Mouse (Mus musculus) frontal cortex, postnatal 36 days (tissue): ENCODE results near the gene A3galt2.

ENCODE experiments used
- DNase-seq, 2 experiments: peaks; one replicate each; pipeline ENCODE4 v3.0.0; 2022; ENCODE audit warnings: low spot score in 2 of 2

The A3galt2 gene

DNA sequence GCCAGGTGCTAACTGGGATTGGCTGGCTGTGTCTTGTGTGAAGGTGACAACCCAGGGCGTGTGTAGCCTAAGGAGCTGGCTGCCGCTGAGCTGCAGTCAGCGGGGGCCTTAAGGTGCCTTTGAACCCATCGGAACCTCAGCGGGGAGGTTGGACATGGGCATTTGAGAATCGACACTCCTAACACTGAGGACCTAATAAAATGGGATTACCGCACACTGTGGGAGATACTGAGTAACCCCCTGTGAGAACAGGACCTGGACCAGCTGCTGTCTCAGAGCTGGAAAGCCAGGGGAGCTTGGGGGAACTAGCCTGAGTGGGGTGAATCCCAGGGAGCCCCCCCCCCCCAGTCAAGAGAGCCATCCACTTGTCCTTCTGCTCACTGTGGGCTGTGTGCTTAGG lies 1.6 kb upstream of the A3galt2 start:
- DNase-seq: no peak

DNA sequence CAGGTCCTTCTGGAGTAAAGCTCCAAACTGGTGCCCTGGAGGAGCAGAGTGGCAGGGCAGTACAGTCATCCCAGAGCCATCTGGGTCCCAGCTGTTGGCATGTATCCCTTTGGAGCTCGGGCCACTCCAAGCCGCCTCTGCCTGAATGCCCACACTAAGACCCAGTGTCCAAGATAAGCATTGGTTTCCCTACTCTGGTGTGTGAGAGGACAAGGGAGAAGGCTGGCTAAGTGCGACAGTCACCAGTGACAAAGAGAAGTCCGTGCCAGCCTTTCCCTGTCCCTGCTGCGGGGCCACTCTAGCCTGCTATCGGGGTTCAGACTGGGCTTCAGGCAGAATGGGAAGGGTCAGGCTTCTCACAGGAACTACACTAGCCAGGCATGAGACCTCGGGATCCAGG lies 736 bp downstream of the A3galt2 start:
- no peak for DNase-seq

DNA sequence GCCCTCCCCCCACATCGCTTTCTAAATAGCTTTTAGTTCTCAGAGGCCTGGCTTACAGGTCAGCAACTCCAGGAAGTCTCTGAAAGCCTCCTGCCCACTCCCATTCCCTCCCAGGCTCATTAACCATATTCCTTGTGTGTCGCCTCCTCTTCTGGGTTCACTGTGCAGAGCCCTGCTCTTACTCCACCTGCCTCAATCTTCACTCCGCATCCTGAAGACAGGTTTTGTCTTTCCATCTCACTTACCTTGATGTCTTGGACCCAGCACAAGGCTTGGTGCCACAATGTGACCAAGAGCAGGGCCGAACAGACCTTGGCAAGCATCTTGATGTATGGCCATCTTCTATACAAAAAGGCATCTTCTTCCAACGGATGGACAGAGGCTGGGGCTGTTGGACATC lies 4.0 kb downstream of the A3galt2 start:
- DNase-seq: no peak

DNA sequence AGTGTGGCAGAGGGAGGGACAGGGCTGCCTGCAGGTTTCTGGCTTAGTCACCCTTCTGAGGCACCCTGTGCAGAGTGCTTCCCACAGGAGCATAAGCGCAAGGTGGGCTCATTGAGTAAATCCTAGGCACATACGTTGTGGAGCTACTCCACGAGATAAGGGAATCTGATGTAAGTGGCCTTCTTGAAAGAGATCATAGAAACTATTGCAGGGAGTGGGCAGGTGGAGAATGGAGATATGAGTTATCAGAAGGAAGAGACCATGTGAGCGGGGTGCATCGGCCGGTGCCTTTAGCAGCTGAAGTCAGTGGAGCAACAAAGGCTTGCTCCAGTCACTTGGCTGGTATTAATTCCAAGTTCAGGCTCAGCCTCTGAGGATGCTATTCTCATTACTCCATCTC lies 4.9 kb downstream of the A3galt2 start:
- no peak for DNase-seq

DNA sequence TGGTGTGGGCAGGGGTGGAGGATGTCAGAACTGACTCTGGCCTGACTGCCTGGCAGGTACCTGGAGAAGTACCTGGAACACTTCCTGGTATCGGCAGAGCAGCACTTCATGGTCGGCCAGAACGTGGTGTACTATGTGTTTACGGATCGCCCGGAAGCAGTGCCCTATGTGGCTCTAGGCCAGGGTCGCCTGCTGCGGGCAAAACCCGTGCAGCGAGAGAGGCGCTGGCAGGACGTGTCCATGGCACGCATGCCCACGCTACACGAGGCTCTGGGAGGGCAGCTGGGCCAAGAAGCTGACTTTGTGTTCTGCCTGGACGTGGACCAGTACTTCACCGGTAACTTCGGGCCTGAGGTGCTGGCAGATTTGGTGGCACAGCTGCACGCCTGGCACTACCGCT lies 11.8 kb downstream of the A3galt2 start:
- DNase-seq: no peak

DNA sequence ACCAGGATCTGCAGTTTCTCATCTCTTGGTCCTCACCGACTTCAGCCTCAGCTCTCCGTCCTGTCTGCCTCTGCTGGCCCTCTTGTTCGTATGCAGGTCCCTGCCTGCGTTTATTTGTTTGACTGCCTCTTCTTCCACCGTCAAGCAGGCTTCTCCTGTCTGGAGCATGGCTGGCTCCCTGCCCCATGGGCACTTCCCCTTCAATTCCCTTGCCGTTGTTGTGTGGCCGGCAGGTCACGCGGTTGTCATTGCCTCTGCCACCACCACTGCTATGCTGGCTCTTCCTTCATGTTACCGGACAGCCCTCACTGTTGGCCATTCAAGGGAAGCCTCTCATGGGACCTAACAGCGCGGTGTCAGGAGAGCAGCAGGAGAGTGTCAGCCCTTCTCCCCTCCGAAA lies 13.0 kb downstream of the A3galt2 start:
- DNase-seq: no peak

DNA sequence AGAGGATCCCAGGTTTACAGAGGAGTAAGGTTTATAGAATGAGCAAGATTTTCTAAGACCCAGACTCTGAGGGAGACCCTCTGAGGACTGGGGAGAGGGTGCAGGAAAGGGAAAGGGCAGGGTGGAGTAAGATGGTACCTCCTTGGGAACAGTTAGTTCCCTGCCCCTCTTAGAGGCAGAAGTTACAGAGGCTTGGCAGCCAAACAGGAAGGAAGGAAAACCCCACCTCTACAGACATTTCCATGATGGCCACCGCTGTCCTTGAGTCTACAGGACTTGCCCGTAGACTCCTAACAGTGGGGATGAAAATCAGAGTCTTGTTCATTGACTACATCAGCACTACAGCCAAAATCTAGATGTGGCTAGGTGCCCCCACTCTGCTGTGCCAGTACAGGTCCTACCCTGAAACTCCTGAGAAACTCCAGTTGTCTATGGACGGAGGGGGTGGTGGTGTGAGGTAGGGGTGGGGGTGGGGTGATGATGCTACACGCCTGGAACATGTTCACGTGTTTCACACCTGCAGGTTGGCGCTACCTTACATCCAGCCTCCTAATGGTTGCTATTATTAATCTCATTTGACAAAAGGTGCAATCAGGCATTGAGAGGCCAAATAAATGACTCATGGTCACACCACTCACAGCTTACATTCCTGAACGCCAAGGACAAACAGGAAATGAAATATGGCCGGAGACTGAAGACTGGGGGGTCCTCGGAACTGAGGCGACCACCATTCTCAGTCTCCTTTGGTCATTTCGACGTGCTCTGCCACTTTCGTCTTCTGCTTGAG lies 14.6 kb downstream of the A3galt2 start:
- DNase-seq: no peak

DNA sequence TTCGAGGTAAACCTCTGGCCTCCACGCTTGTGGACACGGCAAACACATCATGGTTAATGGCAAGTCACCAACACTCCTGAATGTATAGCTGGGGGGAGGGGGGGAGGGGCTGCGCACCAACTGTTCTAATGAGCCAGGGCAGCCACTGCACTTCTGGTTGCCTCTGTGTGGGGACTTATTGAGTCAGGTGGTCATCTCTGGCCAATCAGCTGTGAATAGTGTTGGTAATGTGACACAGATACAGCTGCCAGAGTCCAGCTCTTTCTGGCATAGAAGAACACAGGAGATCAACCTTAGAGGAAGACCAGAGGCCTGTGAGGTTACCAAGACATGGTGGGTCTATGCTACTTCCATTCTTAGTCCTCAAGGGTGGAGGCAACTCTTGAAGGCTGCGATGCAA lies 15.5 kb downstream of the A3galt2 start:
- no peak for DNase-seq

DNA sequence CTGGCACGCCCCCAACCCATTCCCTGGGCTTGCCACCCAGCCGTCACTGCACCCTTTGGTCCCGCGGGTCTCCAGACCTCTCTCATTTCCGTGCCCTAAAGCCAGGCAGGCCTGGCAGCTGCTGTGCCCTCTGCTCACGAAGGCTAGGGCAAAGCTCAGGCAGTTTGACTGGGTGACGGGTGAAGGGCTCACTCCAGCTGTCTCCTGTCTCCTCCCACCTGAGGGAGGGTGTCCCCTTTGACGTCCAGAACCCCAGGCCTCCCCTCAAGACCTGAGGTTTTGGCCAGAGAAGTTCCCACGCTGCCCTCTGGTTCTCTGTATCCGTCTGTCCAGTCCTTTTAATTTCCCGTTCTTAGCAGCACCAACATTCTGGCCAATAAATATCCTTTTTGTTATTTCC lies 18.7 kb downstream of the A3galt2 start:
- DNase-seq: no peak

DNA sequence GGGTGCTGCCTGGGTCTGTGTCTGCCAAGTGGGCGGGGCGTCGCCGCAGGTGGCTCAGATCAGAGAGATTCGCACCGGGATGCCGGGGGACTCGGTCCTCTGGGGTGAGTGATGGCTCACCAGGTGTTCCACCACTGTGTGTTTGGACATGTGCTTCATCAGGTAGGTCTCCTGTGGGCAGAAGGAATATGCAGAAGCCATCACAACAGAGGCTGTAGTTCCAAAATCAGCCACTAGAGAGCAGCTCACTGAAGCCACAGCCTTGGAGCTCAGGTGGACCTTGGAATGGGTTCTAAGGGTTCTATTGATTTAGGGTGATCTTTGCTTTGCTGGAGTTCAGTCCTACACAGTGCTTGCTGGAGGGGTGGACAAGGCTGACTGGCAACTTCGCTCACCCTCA lies 19.3 kb downstream of the A3galt2 start:
- peak; percentile 44 to 63 for DNase-seq

DNA sequence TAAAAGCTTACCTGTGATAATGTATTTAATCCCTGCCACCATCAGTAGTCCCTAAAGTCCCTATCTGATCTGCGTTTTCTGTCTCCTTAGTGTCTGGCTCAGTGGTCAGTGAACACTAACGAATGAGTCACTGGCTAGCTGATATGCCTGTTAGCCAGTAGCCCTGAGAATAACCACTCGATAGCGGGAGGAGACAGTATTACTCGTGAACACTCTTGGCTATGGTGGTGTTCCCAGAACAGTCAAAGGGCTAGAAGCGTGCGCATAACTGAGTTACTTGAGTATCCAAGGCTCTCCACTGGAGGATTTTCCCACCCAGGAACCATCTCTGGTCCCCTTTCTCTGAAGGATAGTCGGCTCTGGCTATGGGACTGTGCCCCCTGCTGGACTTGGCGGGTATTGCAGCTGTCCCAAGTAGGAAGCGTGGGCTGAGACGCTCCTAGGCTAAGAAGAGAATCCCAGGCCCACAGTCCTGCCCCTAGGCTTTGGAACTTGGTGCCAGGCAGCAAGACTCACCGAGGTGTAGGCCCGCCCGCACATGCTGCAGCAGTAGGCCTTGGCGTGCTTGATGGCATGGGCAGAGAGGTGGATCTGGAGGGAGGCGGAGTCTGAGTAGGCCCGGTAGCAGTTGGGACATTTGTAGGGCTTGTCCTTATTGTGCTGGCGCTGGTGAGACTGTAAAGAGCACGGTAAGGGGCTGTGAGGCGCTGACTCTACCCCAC lies 21.6 kb downstream of the A3galt2 start:
- DNase-seq: peak; percentile 58 to 70

DNA sequence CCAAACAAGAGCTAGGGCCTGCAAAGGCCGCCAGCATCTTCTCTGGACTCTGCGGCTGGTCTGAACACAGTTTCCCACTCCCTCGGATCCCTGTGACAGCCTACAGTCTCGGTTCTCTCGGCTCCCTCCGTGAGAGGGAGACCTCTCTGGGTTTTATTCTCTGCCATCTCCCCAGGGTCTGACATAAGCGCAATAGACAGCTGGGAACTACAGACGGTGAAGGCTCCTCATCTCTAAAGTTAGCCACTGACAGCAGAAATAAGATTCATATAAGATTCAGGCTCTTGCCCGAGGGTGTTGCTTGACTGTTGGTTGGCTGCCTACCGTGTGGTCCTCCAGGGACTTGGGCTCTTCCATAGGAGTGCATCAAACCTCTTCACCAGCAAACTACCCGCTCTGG lies 22.4 kb downstream of the A3galt2 start:
- peak in 1 of 2 experiments; percentile 39 for DNase-seq

DNA sequence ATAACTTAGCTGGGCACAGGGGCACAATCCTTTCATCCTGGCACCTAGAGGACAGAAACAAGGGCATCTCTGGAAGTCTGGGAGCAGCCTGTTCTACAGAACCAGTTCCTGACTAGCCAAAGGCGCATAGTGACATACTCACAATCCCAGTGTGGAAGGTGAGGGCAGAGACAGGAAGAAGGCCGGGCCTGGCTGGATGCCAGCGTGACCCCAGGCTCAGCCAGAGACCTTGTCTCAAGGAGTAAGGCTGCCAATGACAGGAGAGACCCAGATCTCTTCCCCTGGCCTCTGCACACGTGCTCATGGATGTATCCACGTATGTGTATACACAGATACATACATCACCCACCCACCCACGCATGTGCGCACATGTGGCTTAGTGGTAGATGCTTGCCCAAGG lies 26.9 kb downstream of the A3galt2 start:
- DNase-seq: no peak

DNA sequence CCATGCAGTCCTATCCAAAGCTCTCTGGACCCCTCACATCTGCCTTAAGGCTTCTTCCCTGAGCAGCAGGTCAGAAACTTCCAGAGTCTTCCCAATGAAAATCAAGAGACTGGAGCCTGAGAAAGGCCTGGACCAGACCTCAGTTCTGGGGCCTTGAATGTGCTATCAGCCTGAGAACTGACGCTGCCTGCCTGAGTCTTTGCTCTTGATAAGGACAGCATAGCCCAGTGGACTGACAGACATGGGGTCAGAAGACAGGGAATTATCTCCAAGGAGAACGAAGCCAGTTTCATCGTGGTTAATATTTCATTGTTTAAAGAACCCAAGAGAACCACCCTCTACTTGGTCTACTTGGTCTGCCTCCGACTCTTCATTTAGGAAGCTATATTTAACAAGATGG lies 27.5 kb downstream of the A3galt2 start:
- no peak for DNase-seq

DNA sequence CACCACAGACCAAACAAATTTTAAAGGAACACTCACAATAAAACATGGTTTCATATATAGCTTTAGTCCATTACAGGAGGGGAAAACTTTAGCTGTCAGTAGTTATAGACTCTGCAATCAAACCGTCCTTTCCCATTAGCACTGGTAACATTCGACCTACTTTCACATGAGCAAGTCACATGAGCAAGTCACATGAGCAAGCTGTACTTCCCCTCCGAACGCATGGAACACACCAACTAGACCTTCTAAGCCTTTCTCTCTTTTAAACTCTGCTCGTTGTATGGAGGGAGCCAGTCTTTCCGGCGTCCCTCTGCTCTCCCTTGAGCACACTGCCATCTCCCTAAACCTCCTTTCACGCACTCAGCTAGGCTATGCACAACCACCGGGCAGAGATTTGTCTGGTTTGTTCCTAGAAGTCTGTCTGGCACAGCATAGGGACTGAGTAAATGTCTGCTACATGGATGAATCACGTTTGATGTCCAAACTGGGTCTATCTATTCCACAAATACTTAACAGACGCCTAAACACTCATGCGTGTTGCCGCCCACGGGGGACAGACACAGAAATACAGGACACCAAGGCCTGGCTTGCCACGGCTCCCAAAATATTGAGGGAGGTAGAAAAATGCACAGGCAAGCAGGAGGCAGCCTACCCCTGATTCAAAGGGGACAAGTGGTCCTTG lies 29.9 kb downstream of the A3galt2 start:
- DNase-seq: peak in 1 of 2 experiments; percentile 50

DNA sequence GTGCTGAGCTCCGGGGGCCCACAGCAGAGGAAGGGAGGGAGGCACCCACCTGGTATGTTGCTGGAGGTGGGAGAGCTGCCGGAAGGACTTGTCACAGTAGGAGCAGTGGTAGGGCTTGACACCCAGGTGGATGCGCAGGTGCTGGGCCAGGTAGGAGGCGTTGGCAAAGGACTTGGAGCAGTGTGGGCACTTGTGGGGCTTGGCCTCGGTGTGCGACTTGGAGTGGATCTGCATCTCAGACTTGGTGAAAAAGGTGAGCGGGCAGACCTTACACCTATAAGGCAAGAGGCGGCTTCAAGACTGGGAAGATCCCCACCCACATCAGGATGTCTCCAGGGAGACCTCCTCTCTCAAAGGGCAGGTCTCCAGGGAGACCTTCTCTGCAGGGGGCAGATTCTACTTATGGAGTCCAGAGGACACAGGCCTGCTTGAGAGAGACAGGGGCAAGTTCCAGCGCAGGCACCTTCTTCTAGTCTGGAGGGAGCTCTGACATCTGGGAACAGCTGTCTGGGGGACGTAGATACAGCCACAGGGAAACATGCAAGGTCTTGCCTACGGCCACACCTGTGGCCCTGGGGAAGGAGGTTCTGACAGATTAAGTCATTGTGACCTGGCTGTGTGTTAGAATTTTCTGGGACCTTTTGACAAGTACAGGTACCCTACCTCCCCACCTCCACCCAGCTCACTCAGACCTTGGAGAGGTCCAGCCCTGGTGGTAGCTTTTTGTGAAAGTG lies 30.9 kb downstream of the A3galt2 start:
- no peak for DNase-seq

DNA sequence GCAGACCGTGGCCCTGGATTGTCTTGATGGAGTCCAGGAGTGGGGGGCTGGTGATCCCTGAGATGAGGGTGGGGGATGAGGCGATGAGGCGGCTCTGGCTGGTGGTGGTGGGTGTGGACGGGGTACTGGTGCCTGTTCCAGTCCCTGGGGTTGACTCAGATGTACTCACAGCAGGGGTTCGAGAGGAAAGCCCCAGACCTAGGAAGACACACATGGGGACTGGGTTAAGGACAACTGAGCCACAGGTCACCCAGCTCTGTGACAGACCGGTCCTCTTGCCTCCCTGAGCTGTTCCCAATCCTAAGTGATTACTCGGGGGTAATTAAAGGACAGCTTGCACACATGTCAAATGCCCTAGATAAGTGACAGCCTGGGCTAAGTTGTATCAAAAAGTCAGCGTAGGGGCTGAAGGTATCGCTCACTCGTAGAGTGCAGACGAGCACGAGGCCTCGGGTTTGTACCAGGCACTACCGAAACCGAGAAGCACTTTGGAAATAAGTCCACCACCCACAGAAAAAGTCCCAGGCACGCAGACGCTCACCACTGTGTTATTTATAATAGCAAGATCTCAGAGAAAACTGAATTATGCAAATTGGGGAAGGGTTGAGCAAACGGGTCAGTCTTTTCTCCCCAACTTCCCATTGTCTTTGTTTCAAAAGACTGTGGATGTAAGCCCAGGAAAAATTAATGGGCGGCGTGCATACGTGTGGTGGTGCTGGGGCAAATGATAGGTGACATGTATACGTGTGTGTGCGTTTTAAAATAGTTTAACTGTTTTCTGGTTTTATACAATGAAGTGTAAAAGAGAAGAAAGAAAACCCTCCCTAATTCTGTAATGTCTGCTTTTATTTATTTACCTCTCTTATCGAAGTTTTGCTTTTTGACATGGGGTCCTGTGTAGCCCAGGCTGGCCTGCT lies 32.1 kb downstream of the A3galt2 start:
- peak in 1 of 2 experiments; percentile 49 for DNase-seq

DNA sequence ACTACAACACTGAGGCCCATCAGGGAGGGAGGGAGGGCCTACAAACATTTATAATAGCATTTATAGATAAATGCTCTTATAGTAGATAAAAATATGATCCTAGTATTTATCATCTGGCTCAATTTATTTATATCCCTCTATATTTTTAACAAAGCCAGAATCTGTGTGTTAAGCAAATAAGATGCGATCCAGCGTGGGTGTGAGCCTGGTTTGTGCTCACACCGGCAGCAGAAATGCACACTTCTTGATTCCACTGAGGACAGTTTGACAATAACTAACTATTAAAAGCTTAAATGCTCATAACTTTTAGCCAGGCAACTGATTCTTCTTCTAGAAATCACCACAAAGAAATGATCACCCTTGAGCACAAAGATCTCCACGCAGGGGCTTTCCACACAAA lies 32.9 kb downstream of the A3galt2 start:
- no peak for DNase-seq

DNA sequence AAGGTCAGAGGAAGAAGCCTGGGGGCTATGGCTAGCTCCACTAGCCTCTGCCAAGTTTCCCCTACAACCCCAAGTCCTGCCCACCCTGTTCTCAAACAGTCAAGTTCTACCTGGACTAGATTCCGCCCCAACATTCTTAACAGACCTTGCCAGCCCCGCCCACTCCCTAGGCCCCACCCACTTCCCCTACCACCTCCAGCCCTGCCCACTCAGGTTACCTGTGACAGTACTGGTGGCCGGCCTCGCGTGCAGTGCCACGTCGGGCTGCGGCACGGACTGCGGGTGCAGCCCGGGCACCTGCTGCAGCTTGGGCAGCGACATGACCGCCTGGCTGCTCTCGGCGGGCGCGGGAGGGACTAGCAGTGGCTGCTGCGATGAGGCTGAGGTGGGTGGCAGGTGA lies 34.5 kb downstream of the A3galt2 start:
- DNase-seq: no peak

DNA sequence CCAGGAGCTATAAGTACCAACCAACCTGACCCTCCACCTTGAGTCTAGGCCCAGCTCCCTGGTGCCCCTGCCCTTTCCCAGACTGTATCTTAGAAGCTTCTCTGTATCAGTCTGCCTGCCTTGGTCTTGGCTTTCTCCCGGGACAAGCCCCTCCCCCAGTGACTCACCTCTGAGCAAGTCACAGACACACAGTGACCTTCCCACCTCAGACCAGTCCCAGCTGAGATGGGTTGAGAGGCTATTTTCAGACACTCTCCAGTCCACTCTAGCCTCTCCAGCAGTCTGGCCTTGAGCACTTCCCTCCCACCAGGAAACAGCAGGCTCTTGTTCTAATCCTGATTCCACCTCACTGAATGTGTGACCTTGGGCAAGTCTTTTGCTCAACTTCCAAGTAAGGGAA lies 38.5 kb downstream of the A3galt2 start:
- DNase-seq: no peak

DNA sequence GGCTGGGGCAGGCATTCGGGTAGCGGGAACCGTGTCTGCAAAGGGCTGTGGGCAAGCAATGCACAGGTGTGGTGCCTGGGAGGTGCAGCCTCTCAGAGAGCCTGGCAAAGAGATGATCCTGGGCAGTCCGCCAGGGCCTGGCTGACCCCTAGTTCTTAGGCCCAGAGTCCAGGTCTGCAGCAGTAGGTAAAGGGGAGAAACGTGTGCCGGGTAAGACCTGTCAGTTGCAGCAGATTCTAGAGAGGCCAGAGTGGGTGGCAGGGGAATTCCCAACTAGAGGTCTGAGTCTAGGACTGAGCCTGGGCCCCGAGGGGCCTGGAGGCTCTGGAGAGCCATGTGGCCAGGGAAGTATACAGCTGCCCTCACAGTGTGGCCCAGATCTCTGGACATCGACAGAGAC lies 39.0 kb downstream of the A3galt2 start:
- DNase-seq: no peak
